Mouse (Mus musculus): ENCODE results near the gene D7Ertd443e. TPM values are rescaled to one million over a fixed set of nuclear protein-coding genes. Genes with fewer than 3 reads are reported as not detected.

D7Ertd443e gene
- total RNA-seq, 2 experiments from 2014 or later, result 4.4 to 4.7 TPM

DNA sequence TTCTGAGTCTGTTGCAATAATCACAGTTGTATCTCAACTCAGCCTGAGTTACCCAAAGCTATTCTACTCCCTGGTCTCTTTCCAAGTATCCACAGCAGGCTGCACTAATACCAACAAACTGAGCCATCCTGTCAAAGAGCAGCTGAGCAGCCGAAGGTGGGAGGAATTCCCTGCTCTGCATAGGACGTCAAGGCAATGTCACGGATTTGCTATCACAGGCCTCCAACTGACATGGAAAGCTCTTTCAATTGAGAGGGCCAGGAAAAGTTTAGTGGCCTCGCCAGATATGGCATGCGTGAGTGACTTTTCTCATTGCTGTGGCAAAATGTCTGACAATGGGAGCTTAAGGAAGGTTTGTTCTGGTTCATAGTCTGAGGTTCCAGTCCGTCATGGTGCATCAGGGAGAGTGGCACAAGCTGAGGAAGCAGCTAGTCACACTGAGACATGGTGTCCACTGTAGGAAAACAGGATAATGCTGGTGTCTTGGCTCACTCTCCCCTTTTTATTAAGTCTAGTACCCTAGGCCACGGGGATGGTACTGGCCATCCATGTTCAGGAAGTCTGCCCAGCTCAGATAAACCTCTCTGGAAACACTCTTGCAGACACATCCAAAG is 23.1 kb downstream of the D7Ertd443e start:
- no peak for DNase-seq (ENCODE audit: low spot score in 2 of 2)
- Histone ChIP-seq H3K4me3 (no peak overlapping the region), H3K27ac (no peak overlapping the region)
- no peak for TF ChIP-seq CTCF (conservative IDR thresholded peaks at IDR 0.05)

DNA sequence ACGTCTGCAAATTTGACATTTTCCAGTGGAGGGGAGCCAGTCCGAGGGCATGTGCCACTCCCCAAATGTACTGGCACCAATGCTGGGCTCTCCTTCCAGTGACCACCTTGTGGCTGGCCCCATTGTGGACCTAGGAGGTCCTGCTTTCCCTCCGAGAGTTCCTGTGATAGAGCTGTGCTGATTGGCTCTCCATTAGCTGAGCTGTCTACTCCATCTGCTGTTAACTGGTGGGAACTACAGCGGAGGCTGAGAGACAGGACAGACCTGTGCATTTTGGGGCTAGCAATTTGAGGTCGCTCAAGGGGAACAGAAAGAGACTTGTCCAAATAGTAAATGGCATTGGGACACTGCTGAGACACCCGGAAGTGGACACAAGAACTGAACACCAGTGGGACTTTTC is 36.6 kb downstream of the D7Ertd443e start:
- H3K4me3 ChIP-seq, result peak overlapping the region; percentile 34; the same call in 1 of the 2 replicates
- H3K27ac ChIP-seq, result no peak overlapping the region
- DNase-seq (ENCODE audit: low spot score in 2 of 2), result peak; percentile 55 to 72
- peak; percentile 95 for TF ChIP-seq CTCF (conservative IDR thresholded peaks at IDR 0.05)

GRCm38 (mm10) chr7:134342202-134342601 is 43.3 kb downstream of the D7Ertd443e start:
- no peak for TF ChIP-seq CTCF (conservative IDR thresholded peaks at IDR 0.05)
- DNase-seq (ENCODE audit: low spot score in 2 of 2), result no peak

GRCm38 (mm10) chr7:134335951-134336350 is 49.5 kb downstream of the D7Ertd443e start:
- DNase-seq (ENCODE audit: low spot score in 2 of 2), result no peak
- no peak overlapping the region for H3K27ac ChIP-seq
- no peak for TF ChIP-seq CTCF (conservative IDR thresholded peaks at IDR 0.05)
- H3K4me3 ChIP-seq, result no peak overlapping the region

More at GRCm38 (mm10) chr7:134342202-134342601, 43.3 kb downstream of the D7Ertd443e start:
- Histone ChIP-seq H3K27ac (no peak overlapping the region), H3K4me3 (no peak overlapping the region)

GRCm38 (mm10) chr7:134320979-134321378 is 64.5 kb downstream of the D7Ertd443e start:
- Histone ChIP-seq H3K27ac (no peak overlapping the region), H3K4me3 (no peak overlapping the region)
- peak; percentile 64 for TF ChIP-seq CTCF (conservative IDR thresholded peaks at IDR 0.05)
- peak in 1 of 2 experiments; percentile 24 for DNase-seq (ENCODE audit: low spot score in 2 of 2)

GRCm38 (mm10) chr7:134302084-134302483 is 83.4 kb downstream of the D7Ertd443e start:
- Histone ChIP-seq H3K4me3 (no peak overlapping the region), H3K27ac (no peak overlapping the region)
- DNase-seq (ENCODE audit: low spot score in 2 of 2), result peak in 1 of 2 experiments; percentile 17
- no peak for TF ChIP-seq CTCF (conservative IDR thresholded peaks at IDR 0.05)

DNA sequence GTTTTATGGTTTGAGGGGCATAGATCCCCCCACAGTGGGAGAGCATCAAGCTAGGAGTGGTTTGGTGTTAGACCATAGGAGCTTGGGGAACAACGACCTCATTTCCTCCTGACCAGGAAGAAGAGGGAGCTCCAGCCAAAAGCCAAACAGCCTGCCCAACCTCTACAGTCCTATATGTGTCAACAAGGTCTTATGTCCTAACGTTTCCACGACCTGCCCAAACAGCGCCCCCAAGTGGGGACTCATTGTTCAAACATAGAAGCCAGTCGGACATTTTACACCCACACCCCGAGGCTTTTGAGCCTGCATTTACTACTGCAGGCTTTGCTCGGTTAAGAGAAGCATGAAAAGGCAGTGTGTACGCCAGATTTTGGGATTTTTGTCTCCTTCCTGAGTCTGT is 84.2 kb downstream of the D7Ertd443e start:
- H3K27ac ChIP-seq, result no peak overlapping the region
- TF ChIP-seq CTCF (conservative IDR thresholded peaks at IDR 0.05), result peak; percentile 53
- H3K4me3 ChIP-seq, result no peak overlapping the region
- no peak for DNase-seq (ENCODE audit: low spot score in 2 of 2)

DNA sequence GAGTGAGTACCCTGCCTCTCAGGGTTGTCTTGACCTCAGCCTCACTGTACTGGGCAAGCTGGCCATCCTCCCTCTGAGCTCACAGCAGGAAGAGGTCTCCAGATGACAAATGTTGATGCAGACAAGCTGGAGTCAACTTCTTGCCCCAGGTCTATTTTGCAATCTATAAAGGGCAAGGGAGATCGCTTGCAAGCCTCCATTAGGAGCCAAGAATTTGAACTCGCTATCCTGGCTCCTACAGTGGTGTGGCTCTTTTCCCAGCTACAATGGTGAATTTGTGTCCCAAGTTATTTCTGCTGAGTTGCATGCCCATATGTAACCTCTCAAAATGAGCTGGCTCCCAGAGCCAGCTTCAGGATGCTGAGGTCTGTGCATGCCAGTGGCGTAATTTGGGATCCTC is 92.7 kb downstream of the D7Ertd443e start:
- Histone ChIP-seq H3K4me3 (no peak overlapping the region), H3K27ac (no peak overlapping the region)
- no peak for DNase-seq (ENCODE audit: low spot score in 2 of 2)
- no peak for TF ChIP-seq CTCF (conservative IDR thresholded peaks at IDR 0.05)

DNA sequence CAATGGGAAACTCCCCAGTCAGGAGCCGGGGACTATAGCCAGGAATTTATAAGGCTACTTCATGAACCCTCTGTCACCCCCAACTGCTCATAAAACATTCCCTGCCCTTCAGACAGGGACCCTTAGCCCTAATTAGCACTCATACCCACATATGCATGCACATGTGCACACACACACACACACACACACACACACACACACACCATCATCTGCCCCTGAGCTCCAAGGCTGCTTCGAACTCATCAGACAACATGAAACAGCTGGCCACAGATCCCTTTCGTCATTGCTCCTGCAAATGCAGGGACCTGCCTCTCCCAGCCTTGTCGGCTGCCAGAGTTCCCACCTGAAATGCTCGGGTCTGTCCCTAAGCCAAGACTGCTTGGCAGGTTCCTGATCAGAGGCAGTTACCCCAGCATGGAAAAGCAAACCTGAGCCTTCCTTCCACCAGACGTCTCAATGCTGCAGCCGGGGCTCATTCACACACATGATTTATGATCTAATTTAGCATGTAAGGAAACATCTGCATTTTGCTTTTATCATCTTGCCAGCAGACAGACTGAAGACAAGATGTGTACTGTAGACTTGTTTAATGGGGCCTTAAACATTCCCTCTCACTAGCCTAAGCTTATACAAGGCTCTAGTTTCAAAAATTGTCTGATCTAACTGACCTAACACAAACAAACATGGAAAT is 95.7 kb downstream of the D7Ertd443e start:
- TF ChIP-seq CTCF (conservative IDR thresholded peaks at IDR 0.05), result no peak
- DNase-seq (ENCODE audit: low spot score in 2 of 2), result no peak
- H3K27ac ChIP-seq, result no peak overlapping the region
- H3K4me3 ChIP-seq, result no peak overlapping the region

- DNase-seq (ENCODE audit: low spot score in 2 of 2), result no peak
- Histone ChIP-seq H3K4me3 (no peak overlapping the region), H3K27ac (no peak overlapping the region)
- no peak for TF ChIP-seq CTCF (conservative IDR thresholded peaks at IDR 0.05)
Measured at GRCm38 (mm10) chr7:134289126-134289525, 96.3 kb downstream of the D7Ertd443e start.

DNA sequence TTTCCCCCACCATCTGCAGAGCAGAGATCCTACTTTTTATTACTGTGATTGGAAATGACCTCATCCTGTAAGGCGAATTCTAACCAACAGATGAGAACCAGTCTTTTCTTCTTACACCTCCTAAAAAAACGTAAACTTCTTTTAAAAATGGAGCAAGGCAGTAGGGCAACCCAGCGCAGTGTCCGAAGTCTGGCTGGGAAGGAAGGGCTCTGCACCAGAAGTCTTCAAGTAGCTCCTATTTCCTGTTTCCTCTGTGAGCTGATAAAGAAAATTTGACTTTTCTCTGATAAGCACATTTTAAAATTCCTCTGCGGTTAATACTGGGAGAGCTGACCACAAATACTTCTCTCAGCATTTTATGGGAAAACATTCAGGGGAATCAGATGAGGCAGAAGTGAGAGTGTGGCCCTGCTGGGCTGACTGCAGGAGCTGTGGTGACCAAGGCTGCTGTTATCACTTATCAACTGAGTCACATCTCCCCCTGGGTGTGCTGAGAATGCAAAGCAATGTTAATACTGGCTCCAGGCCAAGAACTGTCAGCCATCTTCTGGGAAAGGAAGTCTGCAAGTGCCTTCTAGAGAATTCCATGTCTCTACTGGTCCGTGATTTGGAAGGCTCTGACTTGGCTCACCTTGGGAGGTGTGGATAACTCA is 97.8 kb downstream of the D7Ertd443e start:
- Histone ChIP-seq H3K4me3 (no peak overlapping the region), H3K27ac (no peak overlapping the region)
- DNase-seq (ENCODE audit: low spot score in 2 of 2), result no peak
- no peak for TF ChIP-seq CTCF (conservative IDR thresholded peaks at IDR 0.05)

DNA sequence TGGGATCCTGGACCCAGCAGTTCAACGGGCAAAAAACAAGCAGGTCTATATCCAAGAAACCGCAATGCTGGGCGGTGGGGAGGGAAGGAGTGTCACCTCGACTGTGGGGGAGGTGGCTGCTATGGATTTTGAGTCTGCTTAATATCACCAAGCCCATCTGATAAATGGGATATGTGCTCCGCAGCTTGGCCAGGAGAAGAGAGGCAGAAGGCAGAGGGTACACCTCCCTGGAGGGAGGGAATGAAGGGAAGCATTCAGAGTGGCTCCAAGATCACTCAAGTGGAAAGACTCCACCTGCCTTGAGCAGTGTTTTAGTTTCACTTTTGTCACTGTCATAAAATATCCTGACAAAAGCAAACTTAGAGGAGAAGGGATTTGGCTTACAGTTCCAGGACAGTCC is 112.5 kb downstream of the D7Ertd443e start:
- Histone ChIP-seq H3K27ac (no peak overlapping the region), H3K4me3 (no peak overlapping the region)
- no peak for DNase-seq (ENCODE audit: low spot score in 2 of 2)
- TF ChIP-seq CTCF (conservative IDR thresholded peaks at IDR 0.05), result no peak

GRCm38 (mm10) chr7:134272421-134272820 is 113.0 kb downstream of the D7Ertd443e start:
- H3K27ac ChIP-seq, result no peak overlapping the region
- no peak for TF ChIP-seq CTCF (conservative IDR thresholded peaks at IDR 0.05)
- no peak for DNase-seq (ENCODE audit: low spot score in 2 of 2)
- no peak overlapping the region for H3K4me3 ChIP-seq
